Mouse (Mus musculus) heart, postnatal 0 days (tissue): ENCODE results near the gene Slc2a2.

Source experiments
- CTCF ChIP-seq: IDR thresholded peaks from 2 replicates; pipeline ENCODE4 v1.5.1; 2016; ENCODE audit warnings: antibody characterized with exemption, control low read depth, low read depth
- EP300 ChIP-seq: IDR thresholded peaks from 2 replicates; pipeline ENCODE4 v1.6.1; 2016; ENCODE audit warnings: antibody characterized with exemption, low read depth

DNA sequence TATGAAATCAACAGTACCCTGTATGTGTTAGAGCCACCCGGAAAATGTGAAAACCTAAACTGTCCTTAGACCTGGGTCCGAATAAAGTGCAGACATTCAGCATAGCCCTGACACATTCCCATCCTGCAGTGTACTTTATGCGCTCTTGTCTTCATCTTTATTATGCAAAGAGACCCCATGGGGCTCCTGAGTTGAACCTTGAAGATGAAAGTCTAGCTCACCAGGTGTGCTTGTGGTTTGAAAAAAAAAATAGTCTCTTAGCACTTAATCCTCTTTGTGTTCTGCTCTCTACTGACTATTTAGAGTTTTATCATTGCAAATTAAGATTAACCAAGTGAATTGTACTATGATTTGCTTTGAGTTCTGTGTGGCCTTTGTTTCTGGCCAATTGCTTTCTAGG lies 45.1 kb upstream of the Slc2a2 start:
- TF ChIP-seq CTCF (no peak), EP300 (no peak)
